Mouse (Mus musculus): ENCODE data around the gene Pnma1.
"Not testable (repeated sequence)": the region's sequence is repeated elsewhere in the genome, so short reads cannot be mapped to it uniquely, and the experiment has no call there.

The Pnma1 gene

DNA sequence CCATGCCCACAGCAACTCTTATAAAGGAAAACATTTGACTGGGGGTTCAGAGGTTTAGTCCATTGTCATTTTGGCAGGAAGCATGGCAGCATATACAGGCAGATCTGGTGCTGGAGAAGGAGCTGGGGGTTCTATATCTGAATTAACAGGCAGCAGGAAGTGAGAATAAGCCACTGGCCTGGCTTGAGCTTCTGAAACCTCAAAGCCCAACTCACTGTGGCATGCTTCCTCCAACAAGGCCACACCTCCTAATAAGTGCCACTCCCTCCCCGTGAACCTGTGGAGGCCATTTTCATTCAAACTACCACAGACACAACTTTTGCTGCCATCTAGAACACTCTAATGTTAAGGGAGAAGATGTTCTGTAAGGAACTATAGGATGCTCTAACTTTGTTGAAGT lies 40.6 kb downstream of the Pnma1 start:
- DNase-seq (ENCODE audit: low read depth, low spot score): no peak

DNA sequence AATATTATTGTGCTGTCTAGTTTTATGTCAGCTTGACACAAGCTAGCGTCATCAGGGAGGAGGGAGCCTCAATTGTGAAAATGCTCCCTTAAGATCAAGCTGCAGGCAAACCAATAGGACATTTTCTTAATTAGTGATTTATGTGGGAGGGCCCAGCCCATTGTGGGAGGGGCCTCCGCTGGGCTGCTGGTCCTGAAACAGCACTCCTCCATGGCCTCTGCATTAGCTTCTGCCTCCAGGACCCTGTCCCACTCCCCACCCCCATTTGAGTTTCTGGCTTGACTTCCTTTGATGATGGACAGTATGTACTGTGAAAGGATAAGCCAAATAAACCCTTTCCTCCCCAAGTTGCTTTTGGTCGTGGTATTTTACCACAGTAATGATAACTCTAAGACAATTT lies 41.3 kb downstream of the Pnma1 start:
- DNase-seq (ENCODE audit: low read depth, low spot score): no peak

DNA sequence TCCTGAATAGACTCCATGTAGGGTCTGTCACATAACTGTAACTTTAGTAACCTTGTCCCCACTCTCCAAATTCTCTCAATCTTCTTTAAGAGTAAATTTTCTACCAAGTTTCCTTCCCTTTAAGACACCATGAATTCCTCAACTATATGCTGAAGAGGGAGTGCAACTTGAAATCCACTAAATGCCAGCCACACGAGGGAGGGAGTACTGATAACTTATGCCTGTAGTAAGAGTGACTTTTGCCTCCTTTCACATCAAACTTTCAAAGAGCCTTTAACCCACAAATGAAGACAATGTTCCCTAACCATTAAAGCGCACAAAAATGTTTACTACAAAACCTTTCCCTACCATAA lies 46.8 kb downstream of the Pnma1 start:
- DNase-seq (ENCODE audit: low read depth, low spot score): no peak

DNA sequence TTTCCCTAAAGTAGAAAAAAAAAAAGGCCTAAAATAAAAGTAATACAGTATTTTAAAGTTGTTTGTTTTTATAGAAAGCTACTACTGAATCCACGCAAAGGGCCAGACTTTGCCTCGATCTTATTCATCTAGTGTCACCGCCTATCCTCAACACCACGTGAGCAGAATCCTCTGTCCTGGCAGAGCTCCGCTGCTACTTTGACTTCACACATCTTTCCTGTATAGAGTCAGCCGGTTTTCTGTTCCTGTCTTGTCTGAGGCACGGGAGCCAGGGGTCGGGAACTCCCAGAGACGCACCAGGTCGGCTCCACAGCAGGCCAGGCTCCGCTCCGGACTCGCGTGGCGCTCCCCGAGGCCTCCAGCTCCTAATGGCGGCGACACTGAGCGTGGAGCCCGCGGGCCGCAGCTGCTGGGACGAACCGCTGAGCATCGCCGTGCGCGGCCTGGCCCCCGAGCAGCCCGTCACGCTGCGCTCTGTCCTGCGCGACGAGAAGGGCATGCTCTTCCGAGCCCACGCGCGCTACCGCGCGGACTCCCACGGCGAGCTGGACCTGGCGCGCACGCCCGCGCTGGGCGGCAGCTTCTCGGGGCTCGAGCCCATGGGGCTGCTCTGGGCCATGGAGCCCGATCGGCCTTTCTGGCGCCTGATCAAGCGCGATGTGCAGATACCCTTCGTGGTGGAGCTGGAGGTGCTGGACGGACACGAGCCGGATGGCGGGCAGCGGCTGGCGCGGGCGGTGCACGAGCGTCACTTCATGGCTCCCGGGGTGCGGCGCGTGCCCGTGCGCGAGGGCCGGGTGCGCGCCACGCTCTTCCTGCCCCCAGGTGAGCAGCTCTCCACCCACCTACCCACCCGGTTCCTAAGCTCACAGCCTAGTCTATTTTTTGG lies 47.4 kb downstream of the Pnma1 start, which contains the start of gene Acot6:
Gene Acot6 (plus strand): TSS at position 51 of the 889 bp plus-strand sequence.
- DNase-seq (ENCODE audit: low read depth, low spot score): not testable (repeated sequence)

DNA sequence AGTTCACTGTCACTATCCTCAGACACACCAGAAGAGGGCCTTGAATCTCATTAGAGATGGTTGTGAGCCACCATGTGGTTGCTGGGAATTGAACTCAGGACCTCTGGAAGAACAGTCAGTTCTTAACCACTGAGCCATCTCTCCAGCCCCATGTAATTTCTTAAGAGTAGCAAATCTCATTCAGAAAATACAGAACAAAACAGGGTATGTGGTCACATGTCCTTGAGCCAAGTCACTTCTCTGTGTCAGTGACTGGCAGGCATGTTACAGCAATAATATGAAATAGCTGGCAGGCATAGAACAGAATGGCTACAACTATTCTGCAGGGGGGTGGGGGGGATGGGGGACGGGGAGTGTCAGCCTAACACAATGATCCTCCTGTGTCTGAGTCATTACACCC lies 48.2 kb downstream of the Pnma1 start:
- no peak for DNase-seq (ENCODE audit: low read depth, low spot score)

DNA sequence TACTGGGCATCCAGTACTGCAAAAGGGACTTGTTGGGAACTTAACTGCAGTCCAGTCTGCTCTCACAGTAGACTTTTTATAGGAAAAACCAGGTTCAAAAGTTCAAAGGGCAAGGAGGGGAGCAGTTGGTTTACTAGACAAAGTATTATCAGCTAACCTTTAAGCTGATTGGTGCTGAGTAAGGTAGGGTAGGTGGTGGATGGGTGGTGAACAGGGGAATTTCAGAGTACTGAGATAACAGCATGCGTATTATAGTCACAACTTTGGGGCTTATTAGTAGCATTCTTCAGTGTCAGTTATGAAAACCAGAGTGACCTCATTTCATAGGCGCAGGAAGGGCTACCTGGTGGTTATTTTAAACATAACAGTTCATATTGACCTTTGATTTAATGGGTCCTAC lies 48.7 kb downstream of the Pnma1 start:
- DNase-seq (ENCODE audit: low read depth, low spot score): no peak
